Mouse (Mus musculus): ENCODE data around the gene Olfr803. TPM values are rescaled to one million over a fixed set of nuclear protein-coding genes. Genes with fewer than 3 reads are reported as not detected.

Gene Olfr803
- not detected in 2 replicates for polyA plus RNA-seq (2015; fragmentation: Nextera tagmentation; extraction: Ambion mirVana)

DNA sequence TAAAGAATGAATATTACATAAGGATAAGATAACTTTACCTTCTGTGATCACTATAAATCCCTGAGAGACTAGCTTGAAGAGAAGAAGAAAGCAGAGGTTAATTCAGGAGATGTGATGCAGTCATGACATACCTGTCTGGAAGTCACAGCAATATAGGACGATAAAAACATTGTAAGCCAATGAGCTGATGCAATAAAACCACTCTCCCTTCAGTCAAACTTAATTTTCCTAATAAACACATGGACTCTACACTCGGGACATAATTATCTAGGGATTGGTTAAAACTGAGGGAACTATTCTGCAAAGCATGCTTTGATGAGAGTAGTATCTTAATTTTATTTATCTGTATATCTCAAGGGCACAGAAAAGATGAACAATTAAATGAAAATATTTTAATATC, at the start of gene Olfr803:
TSS of gene Olfr803 (minus strand) at position 101 of the 400 bp plus-strand sequence.

DNA sequence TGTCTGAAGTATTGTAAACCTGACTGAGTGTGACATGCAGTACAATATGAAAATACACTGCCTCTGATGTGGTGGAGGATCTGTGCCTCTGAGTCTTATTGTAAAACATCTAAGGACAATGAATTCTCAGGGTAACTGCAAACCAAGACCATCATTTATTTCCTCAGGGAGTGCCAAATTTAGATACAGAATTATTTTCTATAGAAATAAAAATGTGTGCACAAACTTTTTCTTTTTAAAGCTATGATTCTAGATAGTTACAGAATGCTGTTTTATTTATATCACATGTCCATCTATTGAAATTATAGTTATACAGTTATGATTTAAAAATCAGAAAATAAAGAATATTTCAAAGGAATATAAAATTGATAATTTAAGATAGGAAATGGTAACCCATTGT, 47.7 kb upstream of the Olfr803 start, which contains the start of gene Olfr806:
TSS of gene Olfr806 (minus strand) at position 101 of the 400 bp plus-strand sequence.

DNA sequence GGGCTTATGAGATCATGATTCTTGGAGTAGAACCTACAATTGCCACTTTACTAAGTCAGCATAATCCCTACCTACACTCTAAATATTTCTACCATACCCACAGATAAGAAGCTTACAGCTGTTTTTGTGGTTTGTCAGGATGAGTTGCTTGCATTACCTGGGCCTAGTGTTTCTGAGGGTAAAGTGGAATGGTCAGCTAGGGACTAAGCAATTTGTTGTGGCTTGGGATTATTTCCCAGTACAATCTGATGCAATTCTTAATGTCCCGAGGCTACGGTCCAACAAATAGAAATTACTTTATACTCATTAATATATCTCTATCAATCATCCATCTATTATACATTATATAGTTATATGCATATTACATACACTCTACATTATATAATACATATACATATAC, 35.2 kb upstream of the Olfr803 start, which contains the start of gene Olfr805:
TSS of gene Olfr805 (minus strand) at position 101 of the 400 bp plus-strand sequence.

DNA sequence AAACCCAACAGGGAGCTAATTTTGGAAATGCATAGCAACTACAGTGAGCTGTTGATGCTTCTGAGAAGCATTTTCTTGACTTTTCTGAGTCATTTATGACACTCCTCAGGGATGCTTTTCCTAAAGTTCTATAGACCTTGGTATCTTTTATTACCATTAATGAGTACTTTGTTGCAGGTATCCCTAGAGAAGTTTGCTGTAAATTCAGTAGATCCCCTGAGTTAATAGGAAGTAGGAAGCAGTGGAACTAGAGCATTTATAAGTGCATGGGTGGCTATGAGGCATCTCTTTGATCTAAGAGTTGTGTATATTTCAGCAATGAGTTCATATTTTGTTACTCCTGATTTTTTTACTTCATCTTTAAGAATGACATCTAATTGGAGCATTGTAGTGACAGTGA, 8.8 kb upstream of the Olfr803 start, which contains the start of gene Olfr804:
TSS of gene Olfr804 (plus strand) at position 301 of the 400 bp plus-strand sequence.

DNA sequence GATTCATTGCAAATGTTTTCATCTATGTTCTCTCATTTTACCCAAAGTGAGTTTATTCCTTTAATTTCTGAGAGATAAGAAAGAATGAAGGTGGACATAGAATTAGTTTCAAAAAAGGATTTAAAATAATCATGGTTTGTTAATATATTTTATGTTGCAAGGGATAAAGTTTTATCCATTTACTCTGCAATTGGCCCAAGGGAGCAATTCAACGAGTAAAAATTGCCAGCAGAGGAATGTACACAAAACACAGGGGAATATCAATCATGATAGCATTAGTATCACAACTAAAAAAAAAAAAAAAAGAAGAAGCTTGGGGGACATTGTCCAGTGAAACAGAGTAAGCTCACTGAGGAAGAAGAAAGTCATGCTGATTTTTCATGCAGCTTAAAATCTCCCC, 6.0 kb downstream of the Olfr803 start, which contains the start of gene Olfr802:
TSS of gene Olfr802 (minus strand) at position 101 of the 400 bp plus-strand sequence.

DNA sequence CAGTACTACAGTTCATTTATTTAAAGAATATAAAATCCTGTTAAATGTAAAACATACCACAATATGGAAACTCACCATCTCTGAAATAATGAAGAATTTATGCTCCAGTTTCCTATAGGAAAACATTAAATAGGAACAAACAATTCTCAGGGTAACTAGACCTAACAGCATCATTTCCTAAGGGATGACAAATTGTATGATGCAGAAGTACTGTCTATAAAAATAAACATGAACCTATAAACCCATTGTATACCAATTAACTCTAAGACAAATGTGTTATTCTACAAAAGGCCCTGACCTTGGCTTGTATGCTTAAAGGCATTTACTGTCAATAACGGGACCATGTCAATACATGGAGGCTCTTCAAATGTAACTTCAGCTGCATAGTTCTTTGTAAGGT, 20.3 kb downstream of the Olfr803 start, which contains the start of gene Olfr801:
TSS of gene Olfr801 (minus strand) at position 101 of the 400 bp plus-strand sequence.

DNA sequence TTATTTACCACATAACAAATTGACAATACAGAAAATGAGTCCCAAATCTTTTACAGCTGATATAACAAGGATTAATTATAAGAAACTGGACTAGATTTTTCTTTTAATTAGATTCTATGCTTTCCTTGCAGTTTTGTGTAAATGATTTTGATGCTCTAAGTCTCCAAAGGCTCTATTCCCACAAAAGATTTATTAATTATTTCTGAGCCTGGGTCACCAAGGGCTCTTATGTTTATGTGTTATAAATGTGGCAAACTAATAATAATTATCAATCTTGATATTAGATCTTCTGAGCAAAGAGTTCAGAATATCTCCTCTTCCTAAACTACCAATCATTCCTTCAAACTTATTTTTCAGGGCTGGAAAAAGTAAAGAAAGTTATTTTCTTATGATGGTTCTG, 36.7 kb downstream of the Olfr803 start, which contains the start of gene Olfr800:
TSS of gene Olfr800 (plus strand) at position 301 of the 400 bp plus-strand sequence.

Small RNA genes within 50 kb of the gene (microRNA-seq; reads per million reads assigned to microRNA genes)
- not detected for gene Gm24485

Other genes with a start within 250 kb of the Olfr803 start
- not detected in 2 replicates for gene Olfr787, start 232.4 kb downstream of the Olfr803 start, polyA plus RNA-seq (2015; fragmentation: Nextera tagmentation; extraction: Ambion mirVana)
- not detected in 2 replicates for gene Olfr788, start 223.3 kb downstream of the Olfr803 start, polyA plus RNA-seq (2015; fragmentation: Nextera tagmentation; extraction: Ambion mirVana)
- not detected in 2 replicates for gene Olfr789, start 209.5 kb downstream of the Olfr803 start, polyA plus RNA-seq (2015; fragmentation: Nextera tagmentation; extraction: Ambion mirVana)
- gene Olfr790, start 195.8 kb downstream of the Olfr803 start, polyA plus RNA-seq (2015; fragmentation: Nextera tagmentation; extraction: Ambion mirVana), result not detected in 2 replicates
- gene Olfr791, start 172.5 kb downstream of the Olfr803 start, polyA plus RNA-seq (2015; fragmentation: Nextera tagmentation; extraction: Ambion mirVana), result not detected in 2 replicates
- gene Olfr792, start 155.1 kb downstream of the Olfr803 start, polyA plus RNA-seq (2015; fragmentation: Nextera tagmentation; extraction: Ambion mirVana), result not detected in 2 replicates
- not detected in 2 replicates for gene Olfr794, start 126.6 kb downstream of the Olfr803 start, polyA plus RNA-seq (2015; fragmentation: Nextera tagmentation; extraction: Ambion mirVana)
- gene Olfr796, start 81.7 kb downstream of the Olfr803 start, polyA plus RNA-seq (2015; fragmentation: Nextera tagmentation; extraction: Ambion mirVana), result not detected in 2 replicates
- gene Olfr798, start 66.4 kb downstream of the Olfr803 start, polyA plus RNA-seq (2015; fragmentation: Nextera tagmentation; extraction: Ambion mirVana), result not detected in 2 replicates
- not detected in 2 replicates for gene Olfr799, start 56.8 kb downstream of the Olfr803 start, polyA plus RNA-seq (2015; fragmentation: Nextera tagmentation; extraction: Ambion mirVana)
- not detected in 2 replicates for gene Olfr800, start 36.6 kb downstream of the Olfr803 start, polyA plus RNA-seq (2015; fragmentation: Nextera tagmentation; extraction: Ambion mirVana)
- not detected in 2 replicates for gene Olfr801, start 20.4 kb downstream of the Olfr803 start, polyA plus RNA-seq (2015; fragmentation: Nextera tagmentation; extraction: Ambion mirVana)
- gene Olfr802, start 6.1 kb downstream of the Olfr803 start, polyA plus RNA-seq (2015; fragmentation: Nextera tagmentation; extraction: Ambion mirVana), result not detected in 2 replicates
- not detected in 2 replicates for gene Olfr804, start 8.9 kb upstream of the Olfr803 start, polyA plus RNA-seq (2015; fragmentation: Nextera tagmentation; extraction: Ambion mirVana)
- gene Olfr805, start 35.1 kb upstream of the Olfr803 start, polyA plus RNA-seq (2015; fragmentation: Nextera tagmentation; extraction: Ambion mirVana), result not detected in 2 replicates
- not detected in 2 replicates for gene Olfr806, start 47.6 kb upstream of the Olfr803 start, polyA plus RNA-seq (2015; fragmentation: Nextera tagmentation; extraction: Ambion mirVana)
- not detected in 2 replicates for gene Olfr807, start 63.5 kb upstream of the Olfr803 start, polyA plus RNA-seq (2015; fragmentation: Nextera tagmentation; extraction: Ambion mirVana)
- not detected in 2 replicates for gene Olfr808, start 71.2 kb upstream of the Olfr803 start, polyA plus RNA-seq (2015; fragmentation: Nextera tagmentation; extraction: Ambion mirVana)
- not detected in 2 replicates for gene Olfr809, start 80.4 kb upstream of the Olfr803 start, polyA plus RNA-seq (2015; fragmentation: Nextera tagmentation; extraction: Ambion mirVana)
- not detected in 2 replicates for gene Olfr810, start 100.6 kb upstream of the Olfr803 start, polyA plus RNA-seq (2015; fragmentation: Nextera tagmentation; extraction: Ambion mirVana)
- not detected in 2 replicates for gene Olfr811, start 110.1 kb upstream of the Olfr803 start, polyA plus RNA-seq (2015; fragmentation: Nextera tagmentation; extraction: Ambion mirVana)
- gene Olfr812, start 151.8 kb upstream of the Olfr803 start, polyA plus RNA-seq (2015; fragmentation: Nextera tagmentation; extraction: Ambion mirVana), result not detected in 2 replicates
- not detected in 2 replicates for gene Olfr813, start 161.1 kb upstream of the Olfr803 start, polyA plus RNA-seq (2015; fragmentation: Nextera tagmentation; extraction: Ambion mirVana)
- gene Olfr814, start 185.6 kb upstream of the Olfr803 start, polyA plus RNA-seq (2015; fragmentation: Nextera tagmentation; extraction: Ambion mirVana), result not detected in 2 replicates
- not detected in 2 replicates for gene Olfr815, start 211.6 kb upstream of the Olfr803 start, polyA plus RNA-seq (2015; fragmentation: Nextera tagmentation; extraction: Ambion mirVana)
- not detected in 2 replicates for gene Olfr816, start 221.3 kb upstream of the Olfr803 start, polyA plus RNA-seq (2015; fragmentation: Nextera tagmentation; extraction: Ambion mirVana)

All from urinary bladder, postnatal 0 days (tissue).